Mouse (Mus musculus) heart, postnatal 36 days (tissue): ENCODE results near the gene Gm10300. TPM values are rescaled to one million over a fixed set of nuclear protein-coding genes. Genes with fewer than 3 reads are reported as not detected.

Source experiments
- DNase-seq, 2 experiments: peaks; one replicate each; pipeline ENCODE4 v3.0.0; 2021 to 2022
- intact Hi-C: fragments of 180-260 bp; cut with DNase I; formaldehyde crosslinking; loops from one replicate; pipeline ENCODE4 v1.15.1; 2025
- total RNA-seq, 2 experiments: library from RNA; stranded (reverse); gene quantifications; 2 replicates each; pipeline ENCODE4 v1.2.3; 2021

Gm10300 gene
- total RNA-seq, 2 experiments from 2014 or later = 0.11 TPM; not detected in 1

GRCm38 (mm10) chr4:132076480-132077405 is 2.2 kb downstream of the Gm10300 start:
- DNase-seq = peak; percentile 53 to 65

GRCm38 (mm10) chr4:132077445-132077844 is 2.9 kb downstream of the Gm10300 start:
- DNase-seq = no peak
- intact Hi-C loops = no loop called here

More at GRCm38 (mm10) chr4:132076480-132077405, 2.2 kb downstream of the Gm10300 start:
- intact Hi-C loops = no loop called here

- intact Hi-C loops = loop anchor here (2.0 kb wide), 2 partner anchors 46 to 162 kb away; no protein-coding TSS in a partner anchor
- DNase-seq = peak in 1 of 2 experiments; percentile 27
These were observed 3.8 kb downstream of the Gm10300 start for GRCm38 (mm10) chr4:132078296-132078714.

GRCm38 (mm10) chr4:132079555-132080275 is 5.2 kb downstream of the Gm10300 start:
- intact Hi-C loops = loop anchor here (1.0 to 10.0 kb wide), 5 partner anchors 47 to 219 kb away; partner anchors contain the start of gene Gmeb1
- DNase-seq = peak; percentile 78 to 79

- no peak for DNase-seq
- intact Hi-C loops = loop anchor here (10.0 kb wide), 1 partner anchor 184 kb away; the partner anchor contains the start of gene Gmeb1
These were observed 6.0 kb downstream of the Gm10300 start for GRCm38 (mm10) chr4:132080492-132080983.

GRCm38 (mm10) chr4:132085114-132085513 is 10.6 kb downstream of the Gm10300 start:
- no peak for DNase-seq
- intact Hi-C loops = loop anchor here (5.0 to 10.0 kb wide), 2 partner anchors 180 to 327 kb away; partner anchors contain the start of gene Gmeb1

GRCm38 (mm10) chr4:132088921-132089320 is 14.4 kb downstream of the Gm10300 start:
- DNase-seq = peak; percentile 47 to 61
- intact Hi-C loops = loop anchor here (1.0 to 10.0 kb wide), 3 partner anchors 89 to 323 kb away; partner anchors contain the start of gene Gmeb1

GRCm38 (mm10) chr4:132093136-132093535 is 18.6 kb downstream of the Gm10300 start:
- intact Hi-C loops = loop anchor here (5.0 kb wide), 1 partner anchor 254 kb away; no protein-coding TSS in a partner anchor
- DNase-seq = no peak

- intact Hi-C loops = loop anchor here (5.0 kb wide), 1 partner anchor 253 kb away; no protein-coding TSS in a partner anchor
- no peak for DNase-seq
These were observed 19.4 kb downstream of the Gm10300 start for GRCm38 (mm10) chr4:132093928-132094327.

GRCm38 (mm10) chr4:132095043-132095442 is 20.5 kb downstream of the Gm10300 start:
- intact Hi-C loops = no loop called here
- no peak for DNase-seq

GRCm38 (mm10) chr4:132099548-132099947 is 25.1 kb downstream of the Gm10300 start:
- DNase-seq = no peak
- intact Hi-C loops = no loop called here

GRCm38 (mm10) chr4:132101152-132101551 is 26.7 kb downstream of the Gm10300 start:
- intact Hi-C loops = loop anchor here (2.0 kb wide), 1 partner anchor 240 kb away; no protein-coding TSS in a partner anchor
- no peak for DNase-seq

GRCm38 (mm10) chr4:132108221-132108620 is 33.7 kb downstream of the Gm10300 start:
- DNase-seq = peak in 1 of 2 experiments; percentile 16
- intact Hi-C loops = no loop called here

GRCm38 (mm10) chr4:132111227-132111626 is 36.7 kb downstream of the Gm10300 start:
- no peak for DNase-seq
- intact Hi-C loops = no loop called here

GRCm38 (mm10) chr4:132113411-132114095 is 39.1 kb downstream of the Gm10300 start:
- intact Hi-C loops = no loop called here
- no peak for DNase-seq

GRCm38 (mm10) chr4:132116315-132116714 is 41.8 kb downstream of the Gm10300 start:
- no peak for DNase-seq
- intact Hi-C loops = no loop called here

GRCm38 (mm10) chr4:132119566-132119965 is 45.1 kb downstream of the Gm10300 start:
- intact Hi-C loops = no loop called here
- DNase-seq = no peak

GRCm38 (mm10) chr4:132121674-132122073 is 47.2 kb downstream of the Gm10300 start:
- intact Hi-C loops = no loop called here
- no peak for DNase-seq

- no peak for DNase-seq
- intact Hi-C loops = no loop called here
These were observed 48.7 kb downstream of the Gm10300 start for GRCm38 (mm10) chr4:132123166-132123565.
